Mouse (Mus musculus): Measurements from ENCODE around the gene Thsd7a.

Thsd7a gene

GRCm38 (mm10) chr6:12506877-12507276, 242.3 kb downstream of the Thsd7a start:
- DNase-seq (ENCODE audit: low read depth, low spot score): no peak

- DNase-seq (ENCODE audit: low read depth, low spot score): no peak
Observed at GRCm38 (mm10) chr6:12503867-12504266, 245.3 kb downstream of the Thsd7a start.

- no peak for DNase-seq (ENCODE audit: low read depth, low spot score)
Observed at GRCm38 (mm10) chr6:12500888-12501287, 248.3 kb downstream of the Thsd7a start.

- DNase-seq (ENCODE audit: low read depth, low spot score): no peak
Observed at GRCm38 (mm10) chr6:12499866-12500265, 249.3 kb downstream of the Thsd7a start.

- no peak for DNase-seq (ENCODE audit: low read depth, low spot score)
Observed at GRCm38 (mm10) chr6:12493571-12493970, 255.6 kb downstream of the Thsd7a start.

GRCm38 (mm10) chr6:12488882-12489281, 260.3 kb downstream of the Thsd7a start:
- DNase-seq (ENCODE audit: low read depth, low spot score): no peak

- no peak for DNase-seq (ENCODE audit: low read depth, low spot score)
Observed at GRCm38 (mm10) chr6:12481527-12482163, 267.6 kb downstream of the Thsd7a start.

GRCm38 (mm10) chr6:12478359-12478758, 270.9 kb downstream of the Thsd7a start:
- no peak for DNase-seq (ENCODE audit: low read depth, low spot score)

- no peak for DNase-seq (ENCODE audit: low read depth, low spot score)
Observed at GRCm38 (mm10) chr6:12470935-12471334, 278.3 kb downstream of the Thsd7a start.

- no peak for DNase-seq (ENCODE audit: low read depth, low spot score)
Observed at GRCm38 (mm10) chr6:12467339-12468124, 281.7 kb downstream of the Thsd7a start.

GRCm38 (mm10) chr6:12458841-12459240, 290.4 kb downstream of the Thsd7a start:
- no peak for DNase-seq (ENCODE audit: low read depth, low spot score)

GRCm38 (mm10) chr6:12457451-12457850, 291.8 kb downstream of the Thsd7a start:
- DNase-seq (ENCODE audit: low read depth, low spot score): no peak

GRCm38 (mm10) chr6:12454876-12455485, 294.2 kb downstream of the Thsd7a start:
- DNase-seq (ENCODE audit: low read depth, low spot score): no peak

- DNase-seq (ENCODE audit: low read depth, low spot score): no peak
Observed at GRCm38 (mm10) chr6:12454132-12454531, 295.1 kb downstream of the Thsd7a start.

GRCm38 (mm10) chr6:12448851-12449250, 300.4 kb downstream of the Thsd7a start:
- DNase-seq (ENCODE audit: low read depth, low spot score): no peak

- no peak for DNase-seq (ENCODE audit: low read depth, low spot score)
Observed at GRCm38 (mm10) chr6:12445486-12445885, 303.7 kb downstream of the Thsd7a start.

- DNase-seq (ENCODE audit: low read depth, low spot score): no peak
Observed at GRCm38 (mm10) chr6:12439561-12439960, 309.6 kb downstream of the Thsd7a start.

GRCm38 (mm10) chr6:12419070-12419469, 330.1 kb downstream of the Thsd7a start:
- DNase-seq (ENCODE audit: low read depth, low spot score): no peak

- no peak for DNase-seq (ENCODE audit: low read depth, low spot score)
Observed at GRCm38 (mm10) chr6:12416976-12417375, 332.2 kb downstream of the Thsd7a start.

GRCm38 (mm10) chr6:12404441-12404840, 344.8 kb downstream of the Thsd7a start:
- DNase-seq (ENCODE audit: low read depth, low spot score): no peak

- DNase-seq (ENCODE audit: low read depth, low spot score): no peak
Observed at GRCm38 (mm10) chr6:12402996-12403395, 346.2 kb downstream of the Thsd7a start.

GRCm38 (mm10) chr6:12397776-12398522, 351.3 kb downstream of the Thsd7a start:
- no peak for DNase-seq (ENCODE audit: low read depth, low spot score)

Data from c-Kit-negative CD71-positive TER-119-positive erythroid progenitor cells, embryonic 14.5 days (primary cell).